Mouse (Mus musculus) embryonic fibroblast, embryonic 13.5 days (primary cell): ENCODE data around the gene Rbpj. TPM values are rescaled to one million over a fixed set of nuclear protein-coding genes. Genes with fewer than 3 reads are reported as not detected.
"Not testable (repeated sequence)": the region's sequence is repeated elsewhere in the genome, so short reads cannot be mapped to it uniquely, and the experiment has no call there.

ENCODE experiments used
- H3K27ac ChIP-seq: 2 replicates; pipeline ENCODE4 v1.5.1; 2012; ENCODE audit warnings: low read length, control low read depth, inconsistent platforms; ENCODE audit not compliant: insufficient read depth
- H3K4me1 ChIP-seq: 2 replicates; pipeline ENCODE4 v1.6.1; 2011; ENCODE audit warnings: low read length; ENCODE audit not compliant: control insufficient read depth, insufficient read depth
- H3K4me3 ChIP-seq: 2 replicates; pipeline ENCODE4 v1.5.1; 2011; ENCODE audit warnings: mild to moderate bottlenecking, control low read depth, low read length; ENCODE audit not compliant: insufficient read depth
- CTCF ChIP-seq: IDR thresholded peaks from 2 replicates; pipeline ENCODE4 v1.5.1; 2011; ENCODE audit warnings: mild to moderate bottlenecking, control low read depth, low read length, moderate library complexity, borderline replicate concordance; ENCODE audit not compliant: insufficient read depth
- POLR2A ChIP-seq: IDR thresholded peaks from 2 replicates; pipeline ENCODE4 v1.6.1; 2011; ENCODE audit warnings: low read depth, mild to moderate bottlenecking, control low read depth, low read length, moderate library complexity
- polyA plus RNA-seq: library from polyadenylated mRNA; stranded (reverse); fragments of >200 nt; gene quantifications from 2 replicates; pipeline ENCODE4 v1.2.4, GENCODE M21; 2011; ENCODE audit warnings: low read depth; ENCODE audit not compliant: missing spikeins, insufficient read length

Rbpj gene
- polyA plus RNA-seq, 1 experiment, result 98.7 TPM

- Histone ChIP-seq H3K4me1 (no peaks in the 10 kb centered on the region), H3K4me3 (no peak overlapping the region), H3K27ac (no peak overlapping the region)
- no peak for TF ChIP-seq CTCF
- TF ChIP-seq POLR2A, result no peak
Observed at GRCm38 (mm10) chr5:53647358-53647757, 181.4 kb downstream of the Rbpj start.

DNA sequence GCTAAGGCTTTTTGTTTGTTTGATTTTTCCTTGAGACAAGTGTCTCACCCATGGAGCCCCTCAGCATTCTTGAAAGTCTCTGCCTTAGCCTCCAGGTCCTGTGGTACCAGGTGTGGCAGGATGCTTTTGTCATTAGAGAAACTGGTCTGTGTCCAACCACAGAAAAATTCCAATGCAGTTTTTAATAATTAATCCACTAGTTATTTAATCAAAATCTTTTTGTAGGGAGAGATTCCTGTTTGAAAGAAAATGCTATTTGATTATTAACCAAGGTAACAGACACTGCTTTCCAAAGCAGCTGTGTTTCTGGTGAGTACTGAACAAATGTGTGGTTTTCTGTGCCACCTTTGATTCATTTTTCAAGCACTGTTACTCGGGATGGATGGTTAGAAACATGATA, 190.6 kb downstream of the Rbpj start:
- no peak for TF ChIP-seq CTCF
- no peak for TF ChIP-seq POLR2A
- Histone ChIP-seq H3K4me1 (no peaks in the 10 kb centered on the region), H3K4me3 (no peak overlapping the region), H3K27ac (no peak overlapping the region)

DNA sequence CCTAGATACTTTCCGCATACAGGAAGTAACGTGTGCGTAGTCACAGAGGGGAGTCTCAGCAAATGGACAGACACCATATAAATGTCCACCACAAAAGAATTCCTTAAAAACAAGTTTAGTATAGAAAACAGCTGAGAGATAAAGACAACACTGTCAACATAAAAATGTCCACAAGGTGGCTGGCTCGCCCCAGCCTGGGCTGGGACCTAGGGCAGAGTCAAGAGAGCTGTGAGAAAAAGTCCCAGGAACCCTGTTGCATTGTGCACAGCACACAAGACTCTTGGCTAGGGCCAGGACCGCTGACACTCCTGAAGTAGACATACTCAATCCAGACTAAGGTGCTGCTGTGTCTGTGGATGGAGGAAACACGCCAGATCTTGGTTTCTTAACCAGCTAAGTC, 192.0 kb downstream of the Rbpj start:
- no peak overlapping the region for H3K4me3 ChIP-seq
- no peaks in the 10 kb centered on the region for H3K4me1 ChIP-seq
- H3K27ac ChIP-seq, result no peak overlapping the region
- TF ChIP-seq POLR2A (no peak), CTCF (no peak)

- Histone ChIP-seq H3K4me1 (no peaks in the 10 kb centered on the region), H3K4me3 (no peak overlapping the region), H3K27ac (no peak overlapping the region)
- TF ChIP-seq CTCF (no peak), POLR2A (no peak)
Observed at GRCm38 (mm10) chr5:53661508-53661907, 195.6 kb downstream of the Rbpj start.

DNA sequence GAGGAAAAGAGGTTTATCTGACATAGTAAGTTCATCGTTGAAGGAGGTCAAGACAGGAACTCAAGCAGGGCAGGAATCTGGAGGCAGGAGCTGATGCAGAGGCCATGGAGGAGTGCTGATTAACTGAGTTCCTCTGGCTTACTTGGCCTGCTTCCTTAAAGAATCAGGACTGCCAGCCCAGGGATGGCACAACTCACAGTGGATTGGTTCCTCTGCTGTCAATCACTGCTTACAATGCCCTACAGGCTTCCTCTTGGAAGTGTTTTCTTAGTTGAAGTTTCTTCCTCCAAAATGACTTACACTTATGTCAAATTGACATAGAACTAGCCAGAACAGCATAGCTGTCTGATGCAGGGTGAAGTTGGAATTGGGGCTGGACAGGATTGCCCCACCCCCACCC, 196.5 kb downstream of the Rbpj start:
- Histone ChIP-seq H3K4me1 (no peaks in the 10 kb centered on the region), H3K4me3 (no peak overlapping the region), H3K27ac (no peak overlapping the region)
- TF ChIP-seq CTCF (no peak), POLR2A (no peak)

- Histone ChIP-seq H3K4me1 (no peaks in the 10 kb centered on the region), H3K4me3 (no peak overlapping the region), H3K27ac (no peak overlapping the region)
- TF ChIP-seq CTCF, result no peak
Observed at GRCm38 (mm10) chr5:53663665-53664064, 197.7 kb downstream of the Rbpj start.

DNA sequence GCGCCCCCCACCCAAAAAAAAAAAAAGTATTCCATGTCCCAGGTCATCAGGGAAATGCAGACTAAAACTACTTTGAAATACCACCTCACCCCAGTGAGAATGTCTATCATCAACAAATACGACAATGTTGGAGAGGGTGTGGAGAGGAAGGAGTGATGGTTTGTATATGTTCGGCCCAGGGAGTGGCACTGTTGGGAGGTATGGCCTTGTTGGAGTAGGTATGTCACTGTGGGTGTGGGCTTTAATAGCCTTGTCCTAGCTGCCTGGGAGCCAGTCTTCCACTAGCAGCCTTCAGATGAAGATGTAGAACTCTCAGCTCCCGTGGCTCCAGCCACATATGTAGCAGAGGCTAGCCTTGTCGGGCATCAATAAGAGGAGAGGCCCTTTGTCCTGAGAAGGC, 202.1 kb downstream of the Rbpj start:
- Histone ChIP-seq H3K4me1 (no peaks in the 10 kb centered on the region), H3K27ac (no peak overlapping the region), H3K4me3 (no peak overlapping the region)
- TF ChIP-seq POLR2A (no peak), CTCF (no peak)

DNA sequence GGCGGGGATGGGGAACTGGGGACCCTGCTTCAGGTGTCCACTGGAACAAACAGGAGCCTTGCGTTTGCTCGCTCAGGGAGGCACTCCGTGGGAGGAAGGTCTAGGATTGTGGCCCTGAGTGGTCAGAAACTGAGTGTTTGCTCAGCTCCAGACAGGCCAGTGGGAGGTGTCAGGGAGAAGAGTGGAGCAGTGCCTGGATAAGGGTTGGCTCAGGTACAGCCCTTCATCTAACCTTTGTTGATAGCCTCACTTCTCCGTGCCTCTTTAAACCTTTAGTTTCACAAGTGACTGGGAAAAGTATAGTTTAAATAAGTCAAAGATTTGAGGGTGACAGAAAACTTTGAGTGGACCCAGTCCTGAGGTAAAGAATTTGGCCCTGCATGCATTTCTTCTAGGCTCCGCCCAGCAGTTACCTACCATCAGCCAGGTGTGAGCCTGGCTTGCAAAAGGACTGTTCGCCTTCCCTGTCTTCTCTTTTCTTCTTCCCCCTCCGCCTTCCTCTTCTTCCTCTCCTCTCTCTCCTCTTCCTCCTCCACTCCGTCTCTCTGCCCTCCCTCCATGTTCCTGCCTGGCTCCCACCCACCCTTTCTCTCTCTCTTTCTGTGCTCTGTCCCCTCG, 204.5 kb downstream of the Rbpj start:
- no peak for TF ChIP-seq CTCF
- TF ChIP-seq POLR2A, result no peak
- Histone ChIP-seq H3K4me3 (no peak overlapping the region), H3K4me1 (no peaks in the 10 kb centered on the region), H3K27ac (no peak overlapping the region)

GRCm38 (mm10) chr5:53671507-53671906, 205.6 kb downstream of the Rbpj start:
- no peak for TF ChIP-seq CTCF
- TF ChIP-seq POLR2A, result no peak
- H3K4me3 ChIP-seq, result no peak overlapping the region
- H3K4me1 ChIP-seq, result no peaks in the 10 kb centered on the region
- no peak overlapping the region for H3K27ac ChIP-seq

DNA sequence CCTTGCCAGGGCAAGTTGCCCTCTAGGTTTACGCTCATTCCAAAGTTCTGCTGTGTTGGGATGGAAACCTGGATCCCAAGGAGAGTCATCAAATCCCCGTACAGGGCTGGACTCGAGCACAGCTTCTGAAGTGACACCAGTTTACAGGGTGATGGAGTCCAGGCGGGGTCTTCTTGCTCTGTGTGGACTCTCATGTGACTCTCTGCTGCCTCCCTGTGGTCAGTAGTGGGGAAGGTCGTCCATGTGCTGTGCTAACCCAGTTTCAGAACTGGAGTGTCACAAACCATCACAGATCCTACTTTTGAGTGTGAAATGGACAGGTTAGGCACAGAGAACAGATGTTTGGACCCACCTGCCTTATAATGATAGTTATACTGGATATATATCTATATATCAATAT, 206.4 kb downstream of the Rbpj start:
- Histone ChIP-seq H3K4me1 (no peaks in the 10 kb centered on the region), H3K27ac (no peak overlapping the region), H3K4me3 (no peak overlapping the region)
- TF ChIP-seq CTCF (peak; percentile 89), POLR2A (no peak)

- not testable (repeated sequence) for H3K4me1 ChIP-seq, H3K27ac ChIP-seq, H3K4me3 ChIP-seq
Observed at GRCm38 (mm10) chr5:53673493-53674150, 207.7 kb downstream of the Rbpj start.
